Mouse (Mus musculus): ENCODE measurements around the gene Spata20.

Spata20 gene

DNA sequence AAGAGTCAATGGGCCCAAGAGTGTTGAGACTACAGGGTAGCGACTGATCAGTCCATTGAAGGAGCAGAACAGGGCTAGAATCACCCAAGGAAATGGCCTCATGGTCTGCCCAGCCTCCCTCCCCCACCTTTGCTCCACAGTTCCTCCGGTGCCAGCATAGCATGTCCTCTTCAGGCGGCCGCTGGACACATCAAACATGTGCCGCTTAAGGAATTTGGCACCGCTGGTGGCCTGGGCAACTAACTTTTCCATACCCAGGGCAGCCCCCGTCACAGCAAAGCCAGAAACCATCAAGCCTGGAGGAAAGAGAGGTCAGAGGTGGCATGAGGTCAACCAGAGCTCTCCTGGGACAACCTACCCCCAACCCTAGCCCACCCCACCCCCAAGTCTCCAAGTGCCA is 4.0 kb downstream of the Spata20 start:
- DNase-seq = no peak

GRCm38 (mm10) chr11:94480382-94480781 is 5.6 kb downstream of the Spata20 start:
- no peak for DNase-seq

DNA sequence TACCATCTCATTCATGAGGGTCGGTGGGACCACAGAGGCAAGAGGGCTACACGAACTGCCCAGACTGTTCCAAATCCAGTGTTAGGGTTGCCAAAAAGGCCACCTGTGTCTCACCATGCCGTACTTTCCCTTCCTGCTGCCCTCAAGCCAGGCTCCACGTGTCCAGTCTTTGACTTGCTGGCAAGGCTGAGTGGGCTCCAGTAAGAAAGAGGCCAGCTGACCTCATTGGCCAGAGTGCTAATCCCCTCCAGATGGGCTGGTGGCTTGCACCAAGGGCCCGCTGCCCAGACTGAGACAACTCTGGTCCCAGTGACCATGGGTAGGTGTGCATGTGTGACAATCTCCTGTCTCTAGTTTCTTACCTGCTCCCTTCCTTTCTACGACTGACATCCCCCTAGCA is 8.3 kb downstream of the Spata20 start:
- DNase-seq = no peak

DNA sequence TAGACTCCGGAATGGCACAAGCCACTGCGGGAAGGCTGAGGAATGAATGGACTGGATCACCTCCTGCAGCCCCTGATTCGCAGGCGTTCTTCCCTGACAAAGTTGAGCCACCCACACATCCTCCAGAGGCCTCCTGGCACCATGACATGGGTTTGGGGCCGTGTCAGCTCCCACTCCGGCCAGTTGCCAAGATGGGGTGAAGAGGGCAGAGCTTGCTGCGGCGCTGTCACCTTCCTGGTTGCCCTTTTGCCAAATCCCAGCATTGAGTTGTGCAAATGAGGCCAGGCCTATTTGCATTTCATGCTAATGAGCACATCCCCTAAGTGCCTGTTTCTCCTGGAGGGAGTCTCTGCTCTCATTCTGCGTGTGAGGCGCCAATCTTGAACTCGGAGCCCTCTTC is 10.3 kb downstream of the Spata20 start:
- no peak for DNase-seq

- DNase-seq = no peak
Observed at GRCm38 (mm10) chr11:94474544-94474910, 11.5 kb downstream of the Spata20 start.

DNA sequence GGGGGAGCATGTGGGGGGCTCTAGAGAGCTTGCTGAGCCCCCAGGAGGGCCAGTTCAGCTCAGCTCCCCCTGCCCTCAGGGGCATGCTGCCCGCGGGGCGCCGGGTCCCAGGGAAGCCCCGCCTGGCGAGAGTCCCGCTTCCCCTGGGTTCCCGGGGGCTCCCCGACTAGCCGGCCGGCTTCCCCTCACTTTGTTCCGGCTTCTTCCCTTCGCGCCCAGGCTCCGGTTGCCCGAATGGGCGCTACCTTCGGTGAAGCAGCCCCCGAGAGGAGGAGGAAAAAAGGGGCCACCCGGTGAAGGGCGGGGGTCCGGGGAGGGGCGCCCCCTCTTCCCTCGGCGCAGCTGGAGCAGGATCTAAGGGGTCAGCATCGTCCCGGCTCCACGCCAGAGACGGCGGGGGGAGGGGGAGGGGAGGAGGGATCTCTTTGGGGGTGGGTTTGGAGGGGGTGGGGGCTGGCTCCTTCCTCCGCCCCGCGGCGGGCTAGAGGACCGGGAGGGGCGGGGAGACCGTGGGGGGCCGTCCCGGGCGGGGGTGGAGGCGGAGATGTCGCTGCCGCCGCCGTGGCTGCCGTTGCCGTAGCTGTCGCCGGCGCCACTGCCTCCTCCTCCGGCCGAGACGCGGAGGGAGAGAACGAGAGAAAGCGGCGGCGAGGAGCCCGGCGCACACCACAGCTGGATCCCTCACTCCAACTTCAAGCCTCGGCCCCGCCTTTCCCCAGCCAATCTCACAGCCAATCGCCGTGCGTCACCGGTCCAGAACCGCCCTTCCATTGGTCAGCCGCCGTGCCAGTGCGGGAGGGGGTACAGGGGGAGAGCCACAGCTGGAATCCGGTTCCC is 12.1 kb downstream of the Spata20 start, which contains the start of gene Cacna1g:
Gene Cacna1g, minus strand, starts transcription at position 492 of the 837 bp plus-strand sequence.
- DNase-seq = peak; percentile 78

DNA sequence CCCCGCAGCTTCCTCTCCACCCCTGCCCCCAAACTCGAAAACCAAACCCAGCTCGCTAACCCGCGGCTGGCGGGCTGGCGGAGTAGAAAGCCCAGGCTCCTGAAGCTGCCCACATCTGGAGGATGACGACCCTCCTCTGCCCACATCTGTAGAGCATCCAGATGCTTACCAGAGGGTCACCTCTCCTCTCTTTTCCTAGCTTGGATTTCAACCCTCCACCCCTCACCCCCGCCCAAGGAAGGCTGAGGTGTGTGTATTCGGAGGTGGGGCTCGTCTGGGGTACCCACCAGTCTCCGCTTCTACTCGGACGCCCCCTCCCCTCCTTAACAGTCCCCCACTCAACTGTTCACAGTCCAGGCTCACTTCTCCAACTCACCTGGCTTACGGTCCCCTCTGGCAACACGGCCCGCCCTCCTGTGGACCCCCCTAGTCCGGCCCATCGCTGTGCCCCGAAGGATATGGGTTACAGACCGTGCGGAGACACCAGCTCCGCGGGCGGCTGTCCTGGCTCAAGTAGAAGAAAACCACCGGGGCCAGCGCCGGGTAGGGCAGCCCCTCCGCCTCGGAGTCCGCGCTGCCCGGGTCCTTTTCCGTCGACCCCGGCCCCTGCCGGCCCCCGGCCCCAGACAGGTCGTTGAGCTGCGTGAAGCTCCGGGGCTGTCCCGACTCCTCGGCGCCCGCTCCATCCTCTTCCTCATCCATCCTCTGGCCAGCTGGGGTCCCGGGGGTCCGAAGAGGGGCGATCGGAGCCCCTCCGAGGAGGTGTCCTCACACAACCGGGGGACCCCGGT is 12.9 kb downstream of the Spata20 start:
- DNase-seq = peak; percentile 12

GRCm38 (mm10) chr11:94472585-94472915 is 13.4 kb downstream of the Spata20 start:
- DNase-seq = no peak

- no peak for DNase-seq
Observed at GRCm38 (mm10) chr11:94471740-94472584, 14.0 kb downstream of the Spata20 start.

GRCm38 (mm10) chr11:94470391-94470790 is 15.6 kb downstream of the Spata20 start:
- DNase-seq = no peak

GRCm38 (mm10) chr11:94469136-94470064 is 16.6 kb downstream of the Spata20 start:
- DNase-seq = no peak

DNA sequence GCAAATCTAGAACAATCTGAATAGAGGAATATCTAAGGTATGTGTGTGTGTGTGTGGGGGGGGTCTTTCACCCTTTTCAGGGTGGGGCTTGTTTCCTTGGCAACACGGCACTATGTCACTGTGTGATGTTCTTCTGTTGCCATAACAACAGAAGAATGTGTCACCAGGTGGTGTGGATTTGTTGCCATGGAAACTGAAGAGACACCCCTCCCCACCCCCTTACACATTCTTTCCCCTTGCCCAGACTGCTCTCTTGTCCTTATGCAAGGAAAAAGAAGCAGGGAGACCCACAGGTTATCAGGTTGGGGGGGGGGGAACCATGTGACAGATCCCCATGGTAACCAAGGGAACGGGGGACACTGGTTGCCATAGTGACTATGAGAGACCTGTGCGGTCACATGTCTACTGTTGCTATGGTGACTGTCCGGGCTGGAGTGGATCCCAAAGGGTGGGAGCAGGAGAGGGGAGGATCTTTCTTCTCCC is 17.4 kb downstream of the Spata20 start:
- DNase-seq = no peak

GRCm38 (mm10) chr11:94466333-94466855 is 19.6 kb downstream of the Spata20 start:
- no peak for DNase-seq

DNA sequence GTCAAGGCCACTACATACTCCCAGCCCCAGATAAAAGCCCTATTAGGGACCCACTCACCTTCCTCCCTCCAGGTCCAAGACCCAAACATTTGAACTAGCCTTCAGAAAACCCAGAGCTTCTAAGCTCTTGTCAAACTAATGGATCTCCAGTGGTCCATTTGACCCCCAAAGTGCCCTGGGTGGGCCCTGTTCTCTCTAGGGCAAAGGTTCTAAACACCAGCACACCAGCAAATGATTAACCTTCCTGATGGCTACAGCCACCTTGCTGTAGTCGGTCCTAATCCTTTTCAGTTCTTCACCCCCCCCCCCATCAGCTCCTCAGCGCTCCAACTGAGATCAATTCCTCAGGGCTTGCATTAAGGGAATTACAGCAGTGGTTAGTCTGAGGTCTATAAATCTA is 21.8 kb downstream of the Spata20 start:
- DNase-seq = no peak

- no peak for DNase-seq
Observed at GRCm38 (mm10) chr11:94461856-94462255, 24.1 kb downstream of the Spata20 start.

DNA sequence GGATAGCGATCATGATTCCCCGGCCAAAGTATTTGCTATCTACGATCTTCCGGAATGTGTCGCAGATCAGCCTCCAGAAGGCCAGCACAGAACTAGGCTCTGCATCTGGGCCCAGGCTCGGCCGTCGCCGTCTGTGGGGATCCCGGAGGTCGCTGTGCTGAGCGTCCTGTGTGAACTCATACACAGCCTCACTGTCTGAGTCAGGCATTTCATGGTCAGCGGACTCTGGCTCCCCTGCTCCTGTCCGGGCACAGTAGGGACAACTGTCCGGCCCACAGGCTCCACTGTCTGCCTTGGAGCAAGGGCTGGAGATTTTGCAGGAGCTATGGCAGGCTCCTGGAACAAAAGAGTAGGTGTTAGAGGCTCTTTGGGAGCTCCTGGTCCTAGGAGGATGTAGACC is 29.0 kb downstream of the Spata20 start:
- DNase-seq = no peak

DNA sequence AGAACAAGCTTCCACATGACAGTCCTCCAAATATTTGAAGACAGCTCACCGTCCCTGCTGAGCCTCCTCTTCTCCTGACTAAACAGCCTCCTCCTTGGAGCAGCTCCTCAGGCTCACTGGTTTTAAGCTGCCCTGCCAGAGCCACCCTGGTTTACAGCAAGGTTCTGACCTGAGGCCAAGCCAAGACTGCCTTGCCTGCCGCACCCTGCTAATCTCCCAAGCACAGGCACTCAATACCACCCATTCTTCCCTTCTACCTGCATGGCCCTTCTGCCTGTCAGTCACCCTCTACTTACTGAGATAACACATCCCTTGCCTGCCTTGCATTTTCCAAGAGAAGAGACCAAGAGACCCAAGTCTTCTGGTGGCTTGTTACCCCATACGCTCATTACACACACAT is 29.6 kb downstream of the Spata20 start:
- no peak for DNase-seq

GRCm38 (mm10) chr11:94455161-94455820 is 30.7 kb downstream of the Spata20 start:
- no peak for DNase-seq

DNA sequence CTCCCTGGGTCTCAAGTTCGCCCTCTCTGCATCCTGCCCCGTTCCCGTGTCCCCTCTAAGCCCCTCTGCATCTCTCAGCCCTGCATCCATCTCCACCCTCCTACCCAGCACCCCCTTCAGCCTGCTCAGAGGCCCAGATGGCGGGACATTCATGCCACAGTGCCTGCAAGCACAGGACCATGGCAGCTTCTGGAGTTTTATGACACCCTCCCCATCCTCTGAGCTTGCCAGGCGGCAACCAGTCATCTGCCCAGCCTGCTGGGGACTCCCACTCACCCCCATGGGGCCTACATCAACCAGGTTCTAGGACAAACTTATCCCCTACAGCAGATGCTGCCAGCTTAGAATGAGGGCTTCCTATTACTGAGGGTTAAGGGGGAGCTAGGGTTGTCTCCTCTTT is 31.2 kb downstream of the Spata20 start:
- no peak for DNase-seq

DNA sequence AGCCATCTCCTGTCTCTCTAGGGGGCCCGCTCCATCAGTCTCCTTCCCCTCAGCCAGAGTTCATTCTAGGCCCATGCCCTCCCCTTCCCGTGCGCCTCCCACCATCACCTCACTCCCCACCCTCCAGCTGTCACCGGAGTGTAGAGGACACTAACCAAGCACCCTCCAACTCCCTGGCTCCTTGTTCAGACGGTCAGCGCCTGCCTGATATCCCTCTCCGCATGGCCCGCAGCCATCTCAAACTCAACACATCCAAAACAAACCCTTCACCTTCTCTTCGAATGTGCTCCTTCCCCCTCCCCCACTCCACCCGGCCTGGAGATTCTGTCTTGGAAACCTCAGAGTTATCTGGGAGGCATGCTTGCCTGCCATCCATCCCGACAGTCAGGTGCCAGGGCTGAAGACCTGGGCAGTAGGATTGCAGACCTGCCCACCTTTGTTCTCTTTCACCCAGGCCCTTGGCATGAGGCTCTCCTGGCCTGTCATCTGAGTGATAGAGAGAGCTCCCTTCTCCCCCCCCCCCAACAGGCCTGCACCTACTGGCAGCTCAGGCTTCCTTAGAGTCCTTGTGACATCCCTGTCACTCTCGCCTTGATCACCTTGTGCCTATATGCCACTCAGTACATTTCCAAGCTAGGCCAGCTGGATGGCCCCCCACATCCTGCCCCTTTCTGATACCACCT is 34.7 kb downstream of the Spata20 start:
- no peak for DNase-seq

DNA sequence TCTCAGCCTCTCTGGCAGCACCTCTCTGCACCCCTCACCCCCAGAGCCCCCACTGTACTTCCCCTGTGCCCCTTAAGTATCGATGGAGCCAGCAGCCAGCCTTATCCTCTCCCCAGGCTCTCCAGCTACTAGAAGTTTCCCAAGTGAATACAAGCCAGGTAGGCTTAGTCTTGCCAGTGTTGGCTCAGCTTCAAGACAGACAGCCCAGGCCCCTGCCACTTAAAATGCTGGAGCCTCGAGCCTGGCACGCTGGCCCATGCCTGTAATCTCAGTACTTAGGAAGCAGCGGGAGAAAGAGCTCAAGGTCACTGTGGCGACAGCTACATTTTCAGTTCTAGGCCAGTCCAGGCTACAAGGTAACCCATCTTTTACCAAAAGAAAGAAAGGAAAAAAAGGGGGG is 36.1 kb downstream of the Spata20 start:
- DNase-seq = no peak

All from thymus, postnatal 25 days (tissue).